Mouse (Mus musculus): ENCODE data around the gene Eno3.
A peak's percentile ranks its signal among the peaks of the same experiment; 100 is the strongest.

The Eno3 gene

DNA sequence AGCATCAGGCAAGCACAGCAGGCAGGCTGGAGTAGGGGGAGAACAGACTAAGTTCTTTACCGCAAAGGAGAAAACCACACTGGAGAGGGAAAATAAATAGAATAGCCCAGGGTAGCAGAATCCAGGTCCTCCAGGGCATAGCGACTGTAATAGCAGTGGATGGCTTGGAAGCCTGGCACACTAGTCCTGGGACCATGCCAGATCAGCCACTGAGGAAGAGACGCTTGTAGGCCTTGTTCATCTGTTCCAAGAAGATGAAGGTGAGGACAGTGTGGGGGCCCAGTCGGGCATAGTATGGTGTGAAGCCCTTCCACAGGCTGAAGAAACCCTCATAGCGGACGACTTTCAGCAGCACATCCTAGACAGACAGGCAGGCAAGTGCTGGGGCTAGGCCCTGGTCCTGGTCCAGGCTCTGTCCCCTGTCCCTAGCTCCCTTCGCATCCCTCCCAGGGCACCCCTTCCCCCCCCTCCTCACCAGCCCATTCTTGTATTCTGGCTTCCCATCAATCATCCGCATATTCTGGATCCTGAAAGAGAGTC lies 12.4 kb upstream of the Eno3 start:
- no peak for DNase-seq (ENCODE audit: low spot score in 2 of 2)

GRCm38 (mm10) chr11:70645461-70646258 lies 11.3 kb upstream of the Eno3 start:
- no peak for DNase-seq (ENCODE audit: low spot score in 2 of 2)

DNA sequence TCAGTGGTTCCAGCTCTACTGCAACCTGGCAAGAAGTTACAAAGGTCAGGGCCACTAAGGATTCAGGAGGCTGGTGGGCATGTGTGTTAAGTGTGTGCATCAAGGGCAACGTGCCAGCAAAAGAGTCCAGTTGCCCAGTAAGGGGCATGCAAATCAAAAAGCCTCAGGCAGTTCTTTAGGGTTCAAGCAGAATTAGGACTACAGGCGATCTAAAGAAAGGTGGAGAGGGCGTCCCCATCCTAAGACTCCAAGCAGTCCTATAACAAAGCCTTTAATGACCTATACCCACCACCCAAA lies 10.8 kb upstream of the Eno3 start:
- DNase-seq (ENCODE audit: low spot score in 2 of 2) = no peak

DNA sequence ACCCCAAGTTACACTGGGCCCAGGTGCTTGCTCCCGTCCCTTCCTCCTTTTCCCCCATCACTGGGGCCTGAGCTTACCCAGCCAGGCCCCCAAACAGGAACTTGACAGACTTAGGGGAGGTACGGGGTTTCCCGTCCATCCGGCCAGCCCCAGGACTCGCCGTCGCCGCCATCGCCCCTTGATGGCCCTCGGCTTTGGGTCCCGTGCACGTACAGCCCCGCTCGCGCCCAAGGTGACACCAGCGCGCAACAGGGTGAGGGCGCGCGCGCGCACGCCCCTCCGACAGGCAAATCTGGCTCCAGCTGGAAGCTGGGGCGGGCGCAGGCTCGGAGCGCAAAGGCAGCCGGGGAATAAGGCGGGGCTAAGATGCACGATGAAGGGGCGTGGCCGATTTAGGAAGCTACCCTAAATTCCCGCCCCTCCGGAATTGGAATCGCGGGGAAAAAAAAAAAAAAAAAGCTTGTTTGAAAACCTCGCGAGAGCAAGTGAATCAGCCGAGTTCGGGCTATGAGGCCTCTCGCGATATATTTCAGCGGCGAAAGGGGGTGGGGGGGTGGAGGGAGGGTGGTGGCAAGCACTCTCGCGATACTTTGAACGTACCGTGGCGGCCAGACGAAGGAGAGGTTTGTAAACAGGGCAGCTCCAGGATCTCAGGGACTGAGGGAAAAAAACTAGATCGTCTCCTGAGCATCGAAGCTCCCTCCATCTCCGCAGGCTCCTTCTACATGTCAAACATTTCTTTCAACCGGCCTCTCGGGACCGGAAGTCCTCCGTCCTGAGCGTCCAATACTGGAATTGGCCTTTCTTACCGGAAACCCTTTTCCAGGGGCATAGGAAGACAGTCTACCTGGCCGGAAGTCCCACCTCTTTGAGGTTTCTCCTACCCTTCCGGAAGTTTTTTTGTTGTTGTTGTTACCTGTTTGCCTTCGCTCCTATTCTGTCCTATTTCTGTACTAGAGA lies 10.0 kb upstream of the Eno3 start, which contains the start of the genes Rnf167 and Slc25a11:
Gene Rnf167, plus strand, starts transcription at position 545 of the 960 bp plus-strand sequence.
Gene Slc25a11, minus strand, starts transcription at position 789 of the 960 bp plus-strand sequence.
- peak; percentile 96 for DNase-seq (ENCODE audit: low spot score in 2 of 2)

- DNase-seq (ENCODE audit: low spot score in 2 of 2) = no peak
These were observed 9.1 kb upstream of the Eno3 start for GRCm38 (mm10) chr11:70647716-70648420.

- no peak for DNase-seq (ENCODE audit: low spot score in 2 of 2)
These were observed 8.5 kb upstream of the Eno3 start for GRCm38 (mm10) chr11:70648512-70648911.

- DNase-seq (ENCODE audit: low spot score in 2 of 2) = no peak
These were observed 7.7 kb upstream of the Eno3 start for GRCm38 (mm10) chr11:70649185-70649734.

DNA sequence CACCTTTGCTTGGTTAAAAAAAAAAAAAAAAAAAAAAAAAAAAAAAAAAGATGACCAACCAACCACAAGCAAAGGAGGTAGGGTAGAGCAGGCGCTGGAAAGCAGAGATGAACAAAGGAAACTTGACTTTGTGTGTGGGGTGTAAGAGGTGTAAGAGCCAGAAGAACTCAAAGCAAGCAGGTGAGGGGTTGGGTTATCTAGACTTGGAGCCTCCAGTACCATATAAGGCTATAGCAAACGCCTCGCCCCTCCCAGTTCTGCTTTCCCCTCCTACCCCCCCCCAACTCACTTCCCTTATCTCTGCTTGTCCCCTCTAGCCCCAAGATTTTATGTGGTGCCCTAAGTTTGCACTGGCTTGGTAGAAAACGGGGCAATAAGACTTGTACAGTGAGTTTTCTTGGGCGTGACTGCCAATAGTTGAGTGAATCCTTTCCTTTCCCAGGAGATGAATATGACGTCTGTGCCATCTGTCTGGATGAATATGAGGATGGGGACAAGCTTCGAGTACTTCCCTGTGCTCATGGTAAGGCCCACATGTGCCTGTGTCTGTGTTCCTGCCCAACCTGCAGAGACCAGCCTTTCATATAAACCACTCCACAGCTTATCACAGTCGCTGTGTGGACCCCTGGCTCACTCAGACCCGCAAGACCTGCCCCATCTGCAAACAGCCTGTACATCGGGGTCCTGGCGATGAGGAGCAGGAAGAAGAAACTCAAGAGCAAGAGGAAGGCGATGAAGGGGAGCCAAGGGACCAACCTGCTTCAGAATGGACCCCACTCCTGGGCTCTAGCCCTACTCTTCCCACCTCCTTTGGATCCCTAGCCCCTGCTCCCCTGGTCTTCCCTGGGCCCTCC lies 6.5 kb upstream of the Eno3 start:
- no peak for DNase-seq (ENCODE audit: low spot score in 2 of 2)

- no peak for DNase-seq (ENCODE audit: low spot score in 2 of 2)
These were observed 5.6 kb upstream of the Eno3 start for GRCm38 (mm10) chr11:70651391-70651790.

DNA sequence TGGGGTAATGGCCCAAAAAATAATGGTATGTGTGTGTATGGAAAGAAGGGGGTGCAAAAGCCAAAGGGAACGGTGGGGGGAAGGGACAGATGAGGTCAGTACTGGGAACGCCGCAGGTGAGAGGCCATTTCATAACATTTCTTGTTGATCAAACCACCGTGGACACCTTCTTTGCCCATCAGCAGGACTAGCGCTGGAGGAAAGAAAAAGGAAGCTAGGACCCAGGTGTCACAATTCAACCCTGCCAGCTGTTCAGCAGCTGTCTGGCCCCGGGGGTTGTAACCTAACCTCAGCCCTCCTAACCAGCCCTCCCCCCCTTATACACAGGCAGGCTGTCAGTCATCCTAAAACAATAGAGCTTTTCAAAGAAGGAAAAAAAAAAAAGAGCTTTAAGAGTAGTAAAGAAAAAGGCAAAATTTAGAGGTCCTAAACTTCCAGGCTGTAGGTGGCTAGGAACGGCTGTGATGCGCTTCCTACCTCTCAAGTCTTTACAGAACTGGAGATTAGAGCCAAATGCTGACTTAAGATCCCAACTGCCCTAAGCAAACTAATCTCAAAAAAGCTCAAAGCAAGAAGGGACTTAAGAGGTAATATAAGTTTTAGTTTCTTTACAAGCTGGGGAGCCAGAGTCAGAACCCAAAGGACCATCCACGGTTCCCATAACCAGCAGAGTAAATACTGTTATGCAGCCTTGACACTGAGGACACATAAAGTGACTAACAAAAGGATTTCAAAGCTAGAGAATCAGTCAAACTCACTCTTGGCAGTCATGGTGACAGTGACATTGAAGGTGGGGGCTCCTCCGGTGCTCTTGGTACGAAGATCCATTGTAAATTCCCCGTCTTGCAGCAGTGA lies 4.7 kb upstream of the Eno3 start:
- DNase-seq (ENCODE audit: low spot score in 2 of 2) = peak in 1 of 2 experiments; percentile 17

GRCm38 (mm10) chr11:70652884-70653344 lies 4.1 kb upstream of the Eno3 start:
- DNase-seq (ENCODE audit: low spot score in 2 of 2) = no peak

DNA sequence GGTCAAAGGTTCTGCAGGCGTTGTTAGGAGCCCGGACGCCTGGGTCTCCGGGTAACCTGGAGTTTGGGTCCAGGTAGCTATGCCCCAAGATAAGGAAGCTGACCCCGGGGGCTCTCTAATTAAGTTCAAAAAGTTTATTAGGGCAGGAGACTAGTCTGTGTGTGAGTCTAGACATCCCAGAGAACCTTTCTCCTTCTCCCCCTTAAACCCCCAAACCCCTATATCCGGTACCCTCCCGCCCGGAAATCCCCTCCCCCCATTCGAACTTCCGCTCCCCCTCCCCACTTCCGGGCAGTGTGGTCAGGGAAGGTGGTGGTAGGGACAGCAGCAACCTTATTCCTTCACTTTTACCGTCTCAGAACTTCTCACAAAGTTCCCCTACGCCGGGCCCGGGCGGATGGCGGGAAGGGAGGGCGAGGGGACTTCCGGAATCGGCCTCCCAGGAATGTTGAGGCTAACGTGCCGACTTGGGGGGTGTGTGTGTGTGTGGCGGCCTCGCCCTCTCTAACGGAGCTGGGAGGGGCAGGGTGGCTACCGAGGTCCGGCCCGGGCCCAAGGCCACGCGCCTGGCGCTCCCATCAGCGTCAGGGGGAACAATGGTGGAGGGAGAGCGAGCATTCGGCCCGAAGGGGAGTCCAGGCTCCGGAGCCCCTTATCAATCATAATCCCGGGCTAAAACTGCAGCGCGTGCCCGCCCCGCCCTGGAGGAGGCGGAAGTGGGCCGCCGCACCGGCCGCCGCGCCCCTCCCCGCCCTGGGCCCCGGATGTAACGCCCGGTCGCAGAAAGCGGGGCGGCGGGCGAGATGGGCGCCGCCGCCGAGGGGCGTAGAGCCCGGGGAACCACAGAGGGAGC lies 3.4 kb upstream of the Eno3 start:
- DNase-seq (ENCODE audit: low spot score in 2 of 2) = peak in 1 of 2 experiments; percentile 70

GRCm38 (mm10) chr11:70654198-70654922 lies 2.6 kb upstream of the Eno3 start, which contains the start of gene Pfn1:
Gene Pfn1, minus strand, starts transcription at chr11:70654644.
- peak; percentile 71 to 80 for DNase-seq (ENCODE audit: low spot score in 2 of 2)

- peak; percentile 81 to 85 for DNase-seq (ENCODE audit: low spot score in 2 of 2)
These were observed 2.0 kb upstream of the Eno3 start for GRCm38 (mm10) chr11:70654923-70655570.

GRCm38 (mm10) chr11:70655571-70656455 lies 1.2 kb upstream of the Eno3 start:
- DNase-seq (ENCODE audit: low spot score in 2 of 2) = peak; percentile 75 to 78

DNA sequence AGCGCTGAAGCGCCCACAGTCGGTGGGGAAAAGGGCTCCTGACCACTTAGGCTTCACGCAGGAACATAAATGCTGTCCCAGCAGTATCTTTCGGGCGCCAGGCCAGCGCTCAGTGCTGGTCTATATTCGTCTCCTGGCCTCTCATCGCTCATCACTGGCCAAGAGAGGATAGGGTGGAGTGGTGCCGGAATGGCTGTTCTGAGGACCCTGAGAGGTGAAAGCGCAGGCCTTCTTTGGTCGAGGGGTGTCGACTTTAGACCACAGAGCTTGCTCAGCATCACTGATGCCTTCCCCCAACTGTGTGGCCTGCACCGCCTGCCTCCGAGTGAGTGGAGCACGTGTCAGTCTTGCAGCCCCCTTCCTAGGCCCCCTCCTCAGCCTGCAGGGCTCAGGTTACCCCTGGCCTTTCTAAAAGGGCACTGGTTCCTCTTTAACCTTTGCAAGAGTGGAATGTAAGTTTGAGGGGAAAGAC lies 510 bp upstream of the Eno3 start:
- peak in 1 of 2 experiments; percentile 64 for DNase-seq (ENCODE audit: low spot score in 2 of 2)

Data from urinary bladder, postnatal 4 days (tissue).